Mouse (Mus musculus) megakaryocyte-erythroid progenitor cell, adult 5-6 weeks (primary cell): Measurements from ENCODE around the gene Vmn2r2. TPM values are rescaled to one million over a fixed set of nuclear protein-coding genes. Genes with fewer than 3 reads are reported as not detected.

Experiments
- ATAC-seq: replicated peaks from 2 replicates; pipeline ENCODE4 v1.8.0; 2016; ENCODE audit warnings: mild to moderate bottlenecking, inconsistent platforms; ENCODE audit not compliant: severe bottlenecking, poor library complexity, low FRiP score, low TSS enrichment
- total RNA-seq, 2 experiments: library from RNA; stranded (forward) in 1 of 2; stranded (reverse) in 1 of 2; fragments of 200-1000, 215-1000 nt in 1 of 2; fragments of >200 nt in 1 of 2; fragmentation: Nextera tagmentation in 1 of 2; gene quantifications; 2 replicates each; pipeline ENCODE4 v1.2.3; 2014 to 2017

The Vmn2r2 gene
- total RNA-seq (2014; fragmentation: Nextera tagmentation) (not detected in 2 replicates), total RNA-seq (2017) (not detected in 2 replicates)

- ATAC-seq = no peak
Observed at GRCm38 (mm10) chr3:64141878-64142508, at the start of gene Vmn2r2. Gene Vmn2r2, minus strand, starts transcription at chr3:64141928.

- ATAC-seq = no peak
Observed at GRCm38 (mm10) chr3:64113352-64114046, 28.2 kb downstream of the Vmn2r2 start.

- ATAC-seq = no peak
Observed at GRCm38 (mm10) chr3:64112707-64113106, 29.0 kb downstream of the Vmn2r2 start.

- ATAC-seq = no peak
Observed at GRCm38 (mm10) chr3:64081247-64081646, 60.5 kb downstream of the Vmn2r2 start, which contains the start of gene Vmn2r1. Gene Vmn2r1, plus strand, starts transcription at chr3:64081547.

Other genes starting within 250 kb of the Vmn2r2 start
- not detected in 2 replicates for gene Plch1, start 242.5 kb downstream of the Vmn2r2 start, total RNA-seq (2014; fragmentation: Nextera tagmentation)
- gene Plch1, start 242.5 kb downstream of the Vmn2r2 start, total RNA-seq (2017) = not detected in 2 replicates
- gene E130311K13Rik, start 212.5 kb downstream of the Vmn2r2 start, total RNA-seq (2014; fragmentation: Nextera tagmentation) = 6.0 and 8.7 TPM in 2 replicates
- gene E130311K13Rik, start 212.5 kb downstream of the Vmn2r2 start, total RNA-seq (2017) = 9.7 and 16.2 TPM in 2 replicates
- 10.1 and 11.7 TPM in 2 replicates for gene Slc33a1, start 177.2 kb downstream of the Vmn2r2 start, total RNA-seq (2014; fragmentation: Nextera tagmentation)
- gene Slc33a1, start 177.2 kb downstream of the Vmn2r2 start, total RNA-seq (2017) = 15.3 and 17.9 TPM in 2 replicates
- 34.7 and 37.5 TPM in 2 replicates for gene Gmps, start 165.8 kb downstream of the Vmn2r2 start, total RNA-seq (2014; fragmentation: Nextera tagmentation)
- gene Gmps, start 165.8 kb downstream of the Vmn2r2 start, total RNA-seq (2017) = 57.3 and 60.8 TPM in 2 replicates
- not detected in 2 replicates for gene Vmn2r1, start 60.4 kb downstream of the Vmn2r2 start, total RNA-seq (2014; fragmentation: Nextera tagmentation)
- gene Vmn2r1, start 60.4 kb downstream of the Vmn2r2 start, total RNA-seq (2017) = 0.04 TPM in 1 of 2 replicates, not detected in the other
- gene Vmn2r3, start 147.8 kb upstream of the Vmn2r2 start, total RNA-seq (2014; fragmentation: Nextera tagmentation) = not detected in 2 replicates
- gene Vmn2r3, start 147.8 kb upstream of the Vmn2r2 start, total RNA-seq (2017) = not detected in 2 replicates